Mouse (Mus musculus) CH12.LX (cell line): Measurements from ENCODE around the gene Lrguk.

Experiments used
- POLR2A ChIP-seq: IDR thresholded peaks from 2 replicates; pipeline ENCODE4 v1.6.1; 2011; ENCODE audit warnings: low read depth, mild to moderate bottlenecking, improper control_type of control experiment, low read length
- SIN3A ChIP-seq: IDR thresholded peaks from 2 replicates; pipeline ENCODE4 v1.6.1; 2012; ENCODE audit warnings: low read length, improper control_type of control experiment, inconsistent platforms

DNA sequence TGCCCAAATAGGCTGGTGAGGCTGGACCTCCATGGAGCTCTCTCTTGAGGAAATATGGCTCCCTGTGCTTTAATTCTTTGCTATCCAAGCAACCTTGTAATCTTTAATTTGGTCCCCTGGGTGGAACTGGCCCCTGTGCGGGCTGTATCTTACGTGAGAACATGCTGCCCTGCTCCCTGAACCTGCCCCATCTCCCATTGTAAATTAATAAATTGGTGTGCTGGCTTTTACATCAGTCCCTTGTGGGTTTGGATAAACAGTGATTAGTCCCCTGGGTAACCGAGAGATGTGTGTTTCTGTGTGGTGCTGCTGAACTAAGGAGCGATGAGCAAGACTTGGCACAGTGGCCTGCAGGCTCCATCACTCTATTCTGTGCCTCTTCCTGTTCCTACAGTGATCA, 67.7 kb downstream of the Lrguk start:
- TF ChIP-seq POLR2A (no peak), SIN3A (no peak)
